Mouse (Mus musculus) embryo, embryonic 9.5 days (tissue): Measurements from ENCODE around the gene Otulin.

Experiments
- DNase-seq: peaks from one replicate; pipeline ENCODE4 v3.0.0-alpha.2; 2017; ENCODE audit errors: extremely low spot score

The Otulin gene

DNA sequence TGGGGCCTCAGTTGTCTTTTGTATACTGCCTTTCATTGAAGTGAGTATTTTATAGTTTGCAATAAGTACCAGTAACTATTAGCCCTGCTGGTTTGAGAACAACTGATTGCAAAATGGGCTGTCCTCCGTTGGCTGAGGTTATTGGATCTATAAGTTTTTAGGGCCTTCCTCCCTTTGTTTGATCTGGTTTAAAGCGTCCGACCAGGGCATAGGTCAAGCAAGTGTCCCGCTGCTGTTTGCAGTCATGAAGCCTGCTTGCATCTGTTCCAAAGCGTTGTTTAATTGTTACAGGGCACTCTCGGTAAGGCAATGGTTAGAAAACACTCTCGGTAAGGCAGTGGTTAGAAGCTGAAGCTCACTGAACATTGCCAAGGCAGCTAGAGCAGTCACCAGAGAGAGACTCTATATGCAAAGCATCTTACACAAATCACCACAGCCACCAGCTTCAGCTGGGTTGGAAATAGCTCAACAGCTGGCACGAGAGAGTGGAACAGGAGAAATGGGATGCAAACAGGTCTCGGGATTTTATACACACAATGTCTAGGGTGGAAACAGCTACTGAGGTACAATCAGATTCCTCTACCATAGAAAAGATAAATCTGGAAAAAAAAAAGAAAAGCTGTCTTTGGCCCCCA lies 80.0 kb downstream of the Otulin start:
- DNase-seq: no peak

DNA sequence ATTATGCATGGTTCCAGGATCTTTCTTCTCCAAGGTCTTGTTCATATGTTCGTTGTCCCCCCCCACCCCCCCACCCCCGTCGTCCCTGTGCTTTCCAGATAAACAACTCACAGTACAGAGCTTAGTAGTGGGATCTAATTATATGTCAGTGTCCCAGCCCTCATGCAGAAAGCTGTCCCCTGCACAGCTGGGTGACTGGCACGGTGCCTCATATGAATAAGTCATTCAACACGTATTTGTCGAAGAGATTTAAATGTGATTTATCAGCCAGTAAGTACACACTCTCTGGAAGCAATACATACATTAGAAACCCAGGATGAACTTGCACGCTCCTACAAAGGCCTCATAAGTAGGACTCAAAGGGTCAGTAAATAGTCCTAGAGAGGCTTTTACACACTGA lies 80.6 kb downstream of the Otulin start:
- no peak for DNase-seq

DNA sequence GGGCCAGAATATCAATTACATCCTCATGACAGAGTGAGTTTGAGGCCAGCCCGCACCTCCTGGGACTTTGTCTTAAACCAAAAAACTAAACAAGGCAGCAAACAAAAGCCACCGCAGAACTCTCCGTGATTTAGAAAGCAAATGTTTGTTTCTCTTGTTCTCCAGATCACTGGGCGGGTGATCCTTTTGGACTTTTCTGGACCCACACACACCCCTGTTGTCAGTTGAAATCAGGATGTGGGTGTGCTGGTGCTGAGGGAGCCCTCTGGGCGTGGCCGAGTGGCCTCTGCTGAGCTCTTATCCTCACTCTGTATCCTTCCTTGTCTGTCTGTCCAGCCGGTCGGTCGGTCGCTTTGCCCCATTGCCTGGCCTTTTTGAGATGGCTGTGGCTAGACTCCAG lies 81.4 kb downstream of the Otulin start:
- DNase-seq: no peak

DNA sequence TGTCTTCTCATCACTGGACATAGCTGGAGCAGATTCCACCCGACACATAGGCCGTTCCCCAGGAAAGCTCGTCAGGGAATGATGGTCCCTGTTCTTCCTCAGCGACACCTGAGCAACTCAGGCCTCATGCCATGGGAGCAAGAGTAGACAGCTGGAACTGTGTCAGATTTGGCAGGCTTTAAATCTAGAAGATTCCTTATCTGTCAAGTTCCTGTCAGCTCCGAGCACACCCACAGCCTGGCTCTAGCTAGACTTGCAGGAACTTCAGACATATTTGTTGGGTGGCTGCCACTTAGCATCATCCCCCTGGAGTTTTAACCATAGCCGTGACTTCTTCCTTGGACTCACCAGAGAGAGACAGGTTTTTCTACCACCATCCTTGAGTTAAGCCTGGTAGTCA lies 82.4 kb downstream of the Otulin start:
- no peak for DNase-seq

DNA sequence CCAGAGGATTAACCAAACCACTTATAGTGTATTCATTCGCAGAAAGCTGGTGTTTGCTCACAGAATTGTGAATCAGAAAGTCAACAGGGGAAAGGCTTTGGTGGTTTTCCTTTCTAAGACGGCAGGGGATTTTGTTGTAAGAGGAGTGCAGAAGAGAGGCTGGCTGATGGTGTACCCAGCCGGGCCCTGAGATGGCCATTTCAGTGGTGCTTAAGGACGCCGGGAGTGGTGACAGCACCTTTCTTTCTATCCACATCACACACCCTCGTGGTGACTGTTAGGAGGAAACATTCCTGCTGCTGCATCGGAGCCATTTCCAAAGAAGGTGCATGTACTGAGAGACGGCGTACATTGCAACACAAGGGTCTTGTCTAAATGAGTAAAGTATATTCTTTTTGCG lies 85.3 kb downstream of the Otulin start:
- DNase-seq: no peak

DNA sequence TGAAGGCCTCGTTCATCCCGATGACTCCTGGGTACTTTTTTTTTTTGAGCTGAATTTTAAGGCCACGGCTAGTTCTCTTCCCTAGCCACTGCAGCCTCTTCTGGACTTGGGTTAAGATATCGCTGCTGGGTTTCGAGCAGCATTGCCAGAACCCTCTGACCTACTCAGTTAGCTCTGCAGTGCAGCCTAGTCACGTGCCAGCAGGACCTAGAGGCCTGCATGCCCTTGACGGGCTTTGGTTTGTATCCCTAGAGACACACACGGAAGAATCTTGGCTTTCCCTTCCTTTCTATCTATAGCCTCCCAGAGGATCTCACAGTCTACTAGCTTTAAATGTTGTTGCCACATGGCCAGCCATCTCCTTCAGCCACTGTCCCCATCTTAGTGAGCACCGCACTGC lies 90.7 kb downstream of the Otulin start:
- DNase-seq: no peak

DNA sequence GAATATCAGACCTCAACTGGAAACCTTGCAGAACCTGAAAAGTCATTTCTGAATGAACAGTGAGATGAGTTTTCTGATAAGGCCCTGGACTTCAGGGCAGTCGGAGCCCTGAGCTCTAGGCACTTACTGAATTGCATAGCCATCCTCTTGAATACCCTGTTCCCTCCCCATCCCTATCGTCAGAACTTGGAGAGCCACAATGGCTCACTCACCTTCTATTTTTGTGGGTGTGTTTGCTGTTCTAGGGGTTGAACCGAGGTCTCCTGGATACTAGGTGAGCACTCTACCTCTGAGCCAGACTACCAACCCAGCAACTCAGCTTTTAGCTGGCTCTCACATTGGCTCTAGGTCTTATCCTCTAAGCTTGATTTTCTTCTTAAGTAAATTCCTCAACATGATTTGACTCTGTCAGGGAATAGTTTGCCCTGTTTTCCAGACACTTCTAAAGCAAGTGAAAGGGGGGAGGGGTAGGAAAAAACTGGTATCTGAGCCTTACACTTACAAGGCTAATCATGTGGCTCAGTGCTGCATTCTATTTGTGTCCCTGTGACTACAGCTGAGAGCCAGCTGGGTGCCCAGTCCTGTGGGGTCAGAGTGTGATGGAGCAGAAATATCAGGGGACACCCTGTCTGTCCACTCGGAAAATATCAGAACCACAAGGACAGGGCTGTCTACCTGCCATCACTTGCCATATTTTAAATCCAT lies 92.8 kb downstream of the Otulin start:
- no peak for DNase-seq

DNA sequence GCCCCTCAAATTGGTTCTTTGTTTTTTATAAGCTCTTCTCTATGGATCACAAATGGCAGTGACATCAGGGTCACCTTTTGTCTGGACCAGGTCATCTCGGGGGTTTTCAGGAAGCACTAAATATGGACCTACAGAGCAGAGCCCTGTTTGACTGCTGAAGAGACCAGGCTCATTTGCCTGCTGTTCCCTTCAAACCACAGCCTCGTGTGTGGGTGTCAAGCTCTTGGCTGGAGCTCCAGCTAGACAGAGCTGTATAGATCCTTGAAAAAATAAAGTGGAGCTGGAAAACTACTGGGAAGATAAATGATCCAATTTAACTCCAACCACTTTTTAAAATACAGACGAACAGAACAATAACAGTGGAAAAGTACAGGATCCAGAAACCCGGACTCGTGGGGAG lies 93.7 kb downstream of the Otulin start:
- no peak for DNase-seq

DNA sequence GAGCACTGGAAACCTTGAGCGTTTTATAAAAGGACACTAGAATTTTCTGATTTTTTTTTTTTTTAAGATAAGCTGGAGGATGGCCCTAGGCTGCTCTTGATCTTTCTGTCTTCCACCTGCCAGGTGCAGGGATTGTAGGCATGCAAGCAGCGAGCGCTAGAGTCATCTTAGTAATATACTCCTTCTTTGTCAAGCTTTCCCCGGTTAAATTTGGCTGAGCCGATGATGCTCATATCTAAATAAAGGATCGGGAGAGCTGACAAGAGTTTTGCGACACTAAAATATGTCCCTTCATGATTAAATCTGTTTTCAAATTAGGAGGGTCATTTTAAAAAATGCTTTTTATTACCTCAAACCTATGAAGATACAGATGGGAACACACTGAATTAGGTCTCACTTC lies 94.3 kb downstream of the Otulin start:
- no peak for DNase-seq

DNA sequence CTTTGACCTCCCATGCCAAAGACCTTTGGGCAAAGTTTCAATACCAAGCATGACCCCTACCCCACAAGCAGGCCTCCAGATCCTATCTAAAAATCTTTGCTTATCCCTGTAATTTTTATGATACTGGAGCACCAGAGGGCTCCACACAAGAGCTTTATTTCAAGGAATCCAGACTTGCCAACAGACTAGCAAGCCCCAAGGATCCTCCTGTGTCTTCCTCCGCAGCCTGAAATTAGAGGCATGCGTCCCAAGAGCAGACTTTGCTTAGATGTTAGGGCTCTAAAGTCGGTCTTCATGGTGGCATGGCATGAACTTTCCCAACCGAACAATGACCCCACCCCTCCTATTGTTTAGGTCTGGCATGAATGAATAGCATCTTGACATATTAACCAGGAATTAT lies 94.8 kb downstream of the Otulin start:
- DNase-seq: no peak

DNA sequence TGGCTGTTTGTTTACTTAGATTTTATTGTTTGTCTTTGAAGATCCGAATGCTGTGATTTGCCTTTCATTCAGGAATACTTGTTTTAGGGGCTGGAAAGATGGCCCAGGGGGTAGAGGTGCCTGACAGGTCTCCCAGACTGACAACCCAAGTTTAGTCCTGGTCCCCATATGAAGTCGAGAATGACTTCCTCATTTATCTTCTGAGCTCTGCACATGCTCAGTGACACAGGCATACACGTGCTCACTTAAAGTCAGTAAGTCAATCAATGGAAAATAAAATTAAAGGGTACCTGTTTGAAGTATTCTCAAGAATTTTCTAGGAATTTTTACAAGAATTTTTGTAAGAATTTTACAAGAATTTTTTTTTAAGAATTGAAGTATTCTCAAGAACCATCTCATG lies 97.5 kb downstream of the Otulin start:
- DNase-seq: no peak

DNA sequence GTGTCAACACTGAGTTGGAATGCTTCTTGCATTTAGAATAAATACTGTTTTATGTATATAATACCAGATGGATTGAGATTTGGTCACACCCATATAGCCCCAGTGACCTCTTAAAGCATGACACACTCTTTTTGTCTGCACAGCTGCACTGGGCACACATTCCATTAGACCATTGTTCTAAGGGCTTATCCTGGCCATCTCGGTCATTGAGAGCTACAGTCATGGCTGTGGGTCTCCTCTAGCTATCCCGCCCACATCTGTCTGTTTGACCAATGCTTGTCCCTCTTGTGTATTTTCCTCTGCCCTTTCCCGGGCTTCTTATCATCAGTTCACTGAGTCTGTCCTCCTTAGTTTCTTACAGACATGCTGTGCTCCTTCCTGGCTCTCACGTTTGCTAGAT lies 100.5 kb downstream of the Otulin start:
- no peak for DNase-seq

DNA sequence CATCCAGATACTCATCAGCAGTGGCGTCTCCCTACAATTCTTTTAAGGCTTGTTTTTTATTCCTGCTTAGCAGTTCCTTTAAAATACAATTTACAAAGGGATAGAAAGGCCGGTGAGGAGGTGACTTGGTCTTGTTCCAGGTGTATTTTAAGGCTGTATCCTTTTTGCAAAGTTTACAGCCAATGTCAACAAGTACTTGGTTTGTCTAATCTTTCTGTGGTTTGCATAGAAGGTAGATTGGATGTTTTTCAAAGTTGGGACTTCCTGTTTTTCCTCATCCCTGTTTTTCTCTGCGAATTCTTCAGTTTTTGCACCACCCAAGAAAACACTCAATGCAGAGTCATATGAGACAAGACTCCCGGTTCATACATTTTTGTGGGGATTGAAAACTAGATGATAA lies 101.6 kb downstream of the Otulin start:
- DNase-seq: no peak

DNA sequence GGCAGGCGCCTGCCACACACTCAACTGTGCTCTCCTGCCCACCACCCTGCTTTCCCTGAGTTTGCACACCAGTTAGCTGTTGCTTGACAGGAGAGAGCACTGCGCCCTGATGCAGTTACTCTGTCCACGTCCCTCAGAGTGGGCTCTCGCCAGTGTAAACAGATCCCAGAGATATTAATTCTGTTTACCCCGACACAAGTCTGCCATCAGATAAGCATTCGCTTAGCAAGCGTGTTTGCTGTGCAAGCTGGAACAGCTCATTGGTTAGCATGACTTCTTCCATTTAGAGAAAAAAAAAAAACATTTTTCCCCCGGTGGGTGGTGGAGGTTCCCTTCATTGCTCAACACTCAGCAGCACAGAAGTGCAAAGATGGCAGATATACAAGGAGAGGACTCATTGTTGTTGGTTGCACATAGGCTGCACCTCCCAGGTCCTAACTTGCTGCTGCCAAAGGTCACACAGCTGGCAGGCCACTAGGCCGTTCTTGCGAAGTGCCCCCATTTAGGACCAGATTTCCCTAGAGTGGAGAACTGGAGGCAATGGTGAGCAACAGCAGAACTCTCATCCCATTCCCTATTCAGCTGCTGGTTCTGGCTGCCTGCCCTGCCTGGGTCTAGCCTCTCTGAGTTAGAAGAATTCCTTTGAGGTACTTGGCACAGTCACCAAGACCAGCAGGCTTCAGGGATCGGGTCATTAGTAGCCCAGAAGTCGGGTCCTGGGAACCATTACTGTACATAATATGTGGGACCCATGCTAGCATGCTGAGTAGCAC lies 105.1 kb downstream of the Otulin start:
- DNase-seq: no peak

DNA sequence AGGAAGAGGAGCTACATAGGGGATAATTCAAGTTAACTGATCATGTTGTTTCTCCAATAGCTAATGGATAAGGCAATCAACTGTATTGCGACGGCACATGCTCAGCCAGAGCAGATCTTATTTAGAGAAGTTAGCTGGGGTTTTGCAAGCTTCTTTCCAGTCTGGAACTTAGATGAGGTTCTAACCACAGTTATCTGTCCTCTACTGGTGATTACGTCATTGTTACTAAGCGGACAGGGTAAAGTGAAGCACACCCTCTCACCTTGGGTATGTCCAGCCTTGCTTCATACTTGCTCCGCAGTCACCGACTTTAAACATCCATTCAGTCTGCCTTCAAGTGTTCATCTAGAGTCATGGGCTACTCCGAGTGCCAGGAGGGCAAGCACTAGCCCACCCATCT lies 110.6 kb downstream of the Otulin start:
- no peak for DNase-seq

DNA sequence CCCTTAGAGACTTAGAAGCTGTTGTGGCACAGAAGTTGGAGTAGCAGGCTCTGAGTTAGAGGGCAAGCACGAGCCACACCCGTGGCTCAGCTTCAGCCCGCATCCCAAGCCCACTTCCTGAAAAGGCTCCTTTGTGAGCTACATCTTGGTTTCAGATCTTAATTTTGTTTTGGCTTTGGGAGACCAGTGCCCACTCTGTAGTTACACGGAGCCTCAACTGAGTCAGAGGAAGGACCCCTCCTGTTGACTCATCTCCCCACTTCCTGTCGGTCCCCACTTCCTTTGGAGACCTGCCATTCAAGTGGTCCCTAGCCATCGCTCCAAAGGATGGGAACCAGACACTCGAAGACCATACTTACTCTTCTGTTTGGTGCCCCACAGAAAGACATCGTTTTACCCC lies 112.5 kb downstream of the Otulin start:
- no peak for DNase-seq

DNA sequence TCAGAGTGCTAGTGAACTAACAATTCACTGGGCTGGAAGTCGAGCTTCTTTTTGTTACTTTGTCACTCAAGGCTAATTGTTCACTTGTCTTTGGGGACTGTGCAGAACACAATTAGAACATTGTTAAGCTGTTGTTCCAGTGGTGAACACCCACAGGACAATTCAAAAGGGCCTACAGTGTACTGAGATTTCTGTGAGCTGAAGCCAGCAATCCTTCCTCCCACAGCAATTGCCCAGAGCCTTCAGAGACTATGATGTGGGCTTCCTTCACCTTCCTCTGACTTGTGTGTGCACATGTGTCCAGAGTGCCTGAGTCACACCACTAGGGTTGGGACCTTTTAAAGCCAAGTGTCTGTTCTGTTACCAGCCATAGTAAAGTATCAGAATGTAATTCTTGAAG lies 113.6 kb downstream of the Otulin start:
- DNase-seq: no peak

DNA sequence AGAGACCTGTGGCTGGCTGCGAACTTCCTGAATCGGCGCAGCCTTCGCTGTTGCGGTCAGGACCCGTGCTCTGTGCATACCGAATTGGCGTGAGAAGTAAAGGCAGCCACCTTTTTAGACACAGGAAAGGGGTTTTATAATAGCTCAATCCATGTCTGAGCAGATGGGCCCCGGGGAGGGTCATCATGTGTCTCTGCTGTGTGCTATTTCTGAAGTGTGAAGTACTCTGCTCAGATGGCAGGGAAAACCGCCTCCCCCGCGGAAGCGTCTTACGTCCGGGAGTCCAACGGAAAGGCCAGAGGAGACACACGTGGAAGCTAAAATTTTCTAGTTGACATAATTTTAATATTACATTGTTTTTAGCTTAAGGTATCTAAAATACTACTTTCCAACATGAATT lies 121.5 kb downstream of the Otulin start:
- DNase-seq: no peak

DNA sequence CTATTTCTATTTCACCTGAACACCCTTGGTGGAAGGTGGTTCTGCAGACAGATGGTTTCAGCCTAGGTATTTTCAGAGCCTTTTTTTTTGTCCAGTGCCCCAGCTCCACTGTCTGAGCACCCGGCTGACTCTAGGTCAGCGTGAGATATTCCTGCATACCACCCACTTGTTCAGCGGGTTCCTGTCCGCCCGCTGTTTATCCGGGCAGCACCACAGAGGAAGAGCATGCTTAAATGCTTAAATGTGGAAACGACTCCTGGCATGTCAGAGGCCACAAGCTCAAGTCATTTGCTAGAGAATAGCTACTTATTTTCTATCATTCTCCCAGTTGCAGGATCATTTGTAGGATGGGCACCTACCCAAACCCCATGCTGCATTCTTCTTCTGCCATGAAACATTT lies 122.3 kb downstream of the Otulin start:
- no peak for DNase-seq

DNA sequence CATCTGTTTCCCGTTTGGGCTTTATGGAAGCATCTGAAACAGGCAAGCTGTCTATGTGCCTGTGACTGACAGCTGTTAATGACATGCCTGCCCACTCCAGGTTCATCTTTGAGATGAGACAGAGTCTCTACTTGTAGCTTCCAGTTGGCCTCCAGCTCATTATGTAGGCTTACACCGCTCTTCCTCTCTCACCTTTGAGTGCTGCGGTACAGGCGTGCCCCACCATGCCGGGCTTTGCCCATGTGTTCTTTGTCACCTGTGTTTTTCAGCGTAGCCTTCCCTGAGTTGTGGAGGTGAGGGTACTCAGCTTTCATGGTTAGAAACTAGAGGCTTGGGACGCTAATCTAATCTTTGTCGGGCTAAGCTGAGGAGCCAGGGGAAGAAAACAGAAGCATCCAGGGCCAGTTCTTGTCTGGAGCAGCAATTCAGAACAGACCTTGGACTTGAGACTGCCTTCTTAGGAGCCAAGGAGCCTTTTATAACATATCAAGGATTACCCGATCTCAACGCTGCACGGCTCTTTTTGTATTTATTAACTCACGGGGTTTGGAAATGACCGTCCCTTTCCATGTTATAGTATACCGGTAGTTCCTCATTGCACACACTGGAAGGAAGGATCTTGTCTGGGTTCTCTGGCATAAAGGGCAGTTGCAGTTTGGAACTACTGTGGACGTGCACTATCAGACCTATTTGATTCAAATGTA lies 123.4 kb downstream of the Otulin start:
- no peak for DNase-seq

DNA sequence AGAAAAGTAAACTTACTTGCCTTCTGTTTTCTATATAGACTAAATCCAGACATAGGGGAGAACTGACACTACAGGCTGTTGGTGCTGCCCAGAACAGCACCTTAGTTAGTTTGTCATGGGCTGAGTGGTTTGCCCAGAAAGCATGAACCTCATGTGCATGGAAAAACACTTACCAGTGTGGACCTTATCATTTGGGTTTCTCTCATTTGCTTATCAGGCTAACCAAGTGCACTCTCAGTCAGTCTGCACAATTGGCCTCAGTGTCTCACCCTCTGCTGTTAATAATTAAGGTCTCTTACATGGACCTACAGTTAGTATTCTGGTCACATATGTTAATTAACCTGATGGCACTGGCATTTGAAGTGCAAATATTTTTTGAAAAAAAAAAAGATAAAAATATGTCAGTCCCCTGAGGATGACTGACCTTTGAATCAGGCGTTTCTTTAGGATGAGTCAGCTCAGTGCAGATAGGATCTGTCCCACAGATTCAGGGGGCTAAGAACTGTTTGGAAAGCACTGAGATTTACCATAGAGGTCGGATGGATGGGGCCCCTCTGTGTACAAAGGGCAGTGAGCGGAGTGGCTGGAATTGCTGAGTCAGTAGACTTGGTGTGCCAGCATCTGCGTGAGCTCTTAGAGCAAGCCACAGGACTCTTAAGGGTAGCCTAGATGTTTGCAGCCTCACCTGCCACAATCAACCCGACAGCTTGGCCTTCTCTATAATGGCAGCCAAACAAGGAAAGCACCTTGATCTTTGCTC lies 124.2 kb downstream of the Otulin start:
- no peak for DNase-seq
